In genomic region chr7:92871596-92871995, GRCm38 (mm10) we compare ENCODE assay signal across 24 mouse cellular contexts.
"Had no signal": no experiment of that assay in that cellular context is flagged by ENCODE, and none has a peak within 500 bp of the region (broad histone marks: within the 10 kb centered on the region; RNA-seq: fewer than 3 reads in every experiment).

No protein-coding gene starts in this region.

- ATAC-seq: hindbrain, embryonic 16.5 days; inflammation-experienced regulatory T-cells, adult 6 months; intestine, embryonic 15.5 days; intestine, postnatal 0 days had no signal

- H3K9me3 ChIP-seq: heart, embryonic 10.5 days; heart, embryonic 12.5 days; hindbrain, embryonic 10.5 days; hindbrain, embryonic 12.5 days; intestine, embryonic 15.5 days; limb, embryonic 10.5 days; limb, embryonic 12.5 days had no signal

- H3K4me1 ChIP-seq: intestine, embryonic 15.5 days had no signal

- H3K36me3 ChIP-seq: hindbrain, embryonic 12.5 days; intestine, embryonic 15.5 days; limb, embryonic 12.5 days had no signal

- H3K4me3 ChIP-seq: gastrocnemius, adult 2 months; heart, embryonic 10.5 days; heart, embryonic 12.5 days; hindbrain, embryonic 10.5 days; hindbrain, embryonic 12.5 days; intestine, embryonic 15.5 days; layer of hippocampus, adult 2 months; left cerebral cortex, adult 2 months; limb, embryonic 10.5 days; limb, embryonic 12.5 days had no signal

- H3K9ac ChIP-seq: heart, embryonic 12.5 days; hindbrain, embryonic 12.5 days; hindbrain, embryonic 14.5 days; intestine, embryonic 15.5 days; limb, embryonic 12.5 days had no signal

- H3K27ac ChIP-seq: gastrocnemius, adult 2 months; heart, embryonic 10.5 days; hindbrain, embryonic 10.5 days; hindbrain, embryonic 12.5 days; hindbrain, embryonic 14.5 days; intestine, embryonic 15.5 days; kidney, postnatal 0 days; layer of hippocampus, adult 2 months; left cerebral cortex, adult 2 months; limb, embryonic 10.5 days; limb, embryonic 12.5 days had no signal

- DNase-seq: gastrocnemius, adult 2 months; gastrocnemius, postnatal 10 days; gastrocnemius, postnatal 25 days; heart, adult 18-20 months; heart, postnatal 10 days; heart, postnatal 4 days; kidney, adult 18-20 months; kidney, adult 8-10 months; kidney, postnatal 14 days; kidney, postnatal 4 days had no signal

- H3K4me2 ChIP-seq: heart, embryonic 12.5 days; hindbrain, embryonic 12.5 days; hindbrain, embryonic 14.5 days; intestine, embryonic 15.5 days; limb, embryonic 12.5 days had no signal

- H3K27me3 ChIP-seq: heart, embryonic 12.5 days; hindbrain, embryonic 12.5 days; intestine, embryonic 15.5 days; limb, embryonic 12.5 days had no signal
